Mouse (Mus musculus): ENCODE data around the gene Hist1h3g. TPM values are rescaled to one million over a fixed set of nuclear protein-coding genes. Genes with fewer than 3 reads are reported as not detected.

Hist1h3g gene
- total and polyA plus RNA-seq, 3 experiments = 5.2 to 441 TPM; not detected in 1

- DNase-seq (ENCODE audit: low read depth, low spot score) = peak; percentile 91
- H3K9me3 ChIP-seq (replicated peaks; ENCODE audit: insufficient read depth, low read length) = no peaks in the 10 kb centered on the region
- no peaks in the 10 kb centered on the region for H3K79me2 ChIP-seq (ENCODE audit: control insufficient read depth, insufficient read depth, low read length, poor library complexity)
- H3K27me3 ChIP-seq (ENCODE audit: control insufficient read depth in 1 of 2, insufficient read depth in 2 of 2, low read length in 2 of 2) = no peaks in the 10 kb centered on the region
- peaks cover 0 to 22% of the 10 kb centered on the region in 2 experiments; a peak in 2 of 4 replicates for H3K36me3 ChIP-seq (ENCODE audit: control insufficient read depth in 1 of 2, insufficient read depth in 2 of 2, low read length in 2 of 2)
- H3K4me1 ChIP-seq (ENCODE audit: control insufficient read depth in 1 of 2, insufficient read depth in 2 of 2, low read length in 2 of 2) = peaks cover 6 to 7% of the 10 kb centered on the region in 2 experiments
- H3K9ac ChIP-seq (ENCODE audit: control insufficient read depth, low read depth, low read length, poor library complexity, severe bottlenecking) = no peak overlapping the region
- no peak for TF ChIP-seq TAL1 (IDR thresholded peaks at IDR 0.05; ENCODE audit: low read length)
- peak; percentile 35; the same call in 1 of the 2 replicates for TF ChIP-seq GATA1 (IDR thresholded peaks at IDR 0.05; ENCODE audit: low read depth, low read length)
- peak; percentile 100 for TF ChIP-seq TBP (IDR thresholded peaks at IDR 0.05; ENCODE audit: low read depth, low read length)
- TF ChIP-seq TCF12 (IDR thresholded peaks at IDR 0.05; ENCODE audit: low read depth, low read length) = no peak
- peak overlapping the region; percentile 36 to 40; a peak in 3 of 4 replicates for H3K4me3 ChIP-seq (ENCODE audit: control insufficient read depth in 1 of 2, insufficient read depth in 1 of 2, low read depth in 2 of 2, low read length in 2 of 2)
- no peak overlapping the region for H3K27ac ChIP-seq (ENCODE audit: control insufficient read depth, low read depth, low read length)
Observed at GRCm38 (mm10) chr13:23521703-23522102, 13.5 kb upstream of the Hist1h3g start.

DNA sequence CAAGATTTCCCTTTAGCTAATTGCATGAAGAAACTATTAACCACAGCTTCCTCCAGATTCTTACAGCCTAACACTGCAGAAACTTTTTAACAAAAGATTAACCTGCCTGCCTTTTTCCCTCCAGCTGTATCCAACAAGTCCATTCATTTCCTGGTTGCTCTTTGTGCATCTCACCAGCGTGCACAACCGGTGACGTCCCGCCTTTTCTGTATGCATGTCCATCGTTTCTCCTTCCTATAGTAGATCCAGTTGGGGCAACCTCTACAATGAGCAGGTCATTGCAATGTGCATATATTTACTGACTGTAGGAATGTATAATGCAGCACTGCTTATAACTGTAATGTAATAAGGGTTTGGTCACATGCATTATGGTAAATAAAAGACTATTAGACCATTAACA, 11.2 kb upstream of the Hist1h3g start:
- Histone ChIP-seq H3K79me2 (ENCODE audit: control insufficient read depth, insufficient read depth, low read length, poor library complexity) (no peaks in the 10 kb centered on the region), H3K4me1 (ENCODE audit: control insufficient read depth in 1 of 2, insufficient read depth in 2 of 2, low read length in 2 of 2) (peaks cover 6 to 13% of the 10 kb centered on the region in 2 experiments), H3K4me3 (ENCODE audit: control insufficient read depth in 1 of 2, insufficient read depth in 1 of 2, low read depth in 2 of 2, low read length in 2 of 2) (peak overlapping the region in 1 of 2 experiments; percentile 33; a peak in 3 of 4 replicates), H3K27me3 (ENCODE audit: control insufficient read depth in 1 of 2, insufficient read depth in 2 of 2, low read length in 2 of 2) (no peaks in the 10 kb centered on the region), H3K9ac (ENCODE audit: control insufficient read depth, low read depth, low read length, poor library complexity, severe bottlenecking) (no peak overlapping the region), H3K27ac (ENCODE audit: control insufficient read depth, low read depth, low read length) (no peak overlapping the region), H3K36me3 (ENCODE audit: control insufficient read depth in 1 of 2, insufficient read depth in 2 of 2, low read length in 2 of 2) (peaks cover 0 to 28% of the 10 kb centered on the region in 2 experiments; a peak in 2 of 4 replicates), H3K9me3 (replicated peaks; ENCODE audit: insufficient read depth, low read length) (no peaks in the 10 kb centered on the region)
- DNase-seq (ENCODE audit: low read depth, low spot score) = peak; percentile 57
- TF ChIP-seq ELF1 (IDR thresholded peaks at IDR 0.05; ENCODE audit: low read depth, low read length) = no peak
- TF ChIP-seq TCF12 (IDR thresholded peaks at IDR 0.05; ENCODE audit: low read depth, low read length) = no peak
- TF ChIP-seq ETS1 (IDR thresholded peaks at IDR 0.05; ENCODE audit: low read depth, low read length) = no peak
- TF ChIP-seq CHD1 (IDR thresholded peaks at IDR 0.05; ENCODE audit: low read depth, low read length) = no peak
- no peak for TF ChIP-seq JUND (IDR thresholded peaks at IDR 0.05; ENCODE audit: low read depth, low read length)

DNA sequence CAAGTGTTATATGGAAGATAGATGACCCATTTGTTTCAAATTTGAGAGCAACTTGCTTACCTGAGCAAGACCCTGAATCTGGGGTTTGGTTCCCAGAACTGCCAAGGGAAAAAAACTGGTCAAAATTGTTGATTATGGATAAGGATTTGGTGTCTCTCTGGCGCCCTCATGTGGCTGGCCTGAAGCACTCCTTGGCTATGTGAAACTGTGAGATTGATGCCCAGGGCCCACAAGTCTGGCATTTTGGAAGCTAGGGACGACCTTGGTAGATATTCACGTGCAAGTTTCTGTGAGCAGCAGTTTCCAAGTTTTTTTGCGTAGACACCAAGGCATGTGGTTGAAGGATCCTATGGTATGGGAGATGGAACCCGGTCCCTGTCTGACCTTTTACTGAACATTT, 10.6 kb upstream of the Hist1h3g start:
- Histone ChIP-seq H3K27me3 (ENCODE audit: control insufficient read depth in 1 of 2, insufficient read depth in 2 of 2, low read length in 2 of 2) (no peaks in the 10 kb centered on the region), H3K36me3 (ENCODE audit: control insufficient read depth in 1 of 2, insufficient read depth in 2 of 2, low read length in 2 of 2) (peaks cover 0 to 28% of the 10 kb centered on the region in 2 experiments; a peak in 2 of 4 replicates), H3K4me3 (ENCODE audit: control insufficient read depth in 1 of 2, insufficient read depth in 1 of 2, low read depth in 2 of 2, low read length in 2 of 2) (peak overlapping the region; percentile 24 to 49), H3K9me3 (replicated peaks; ENCODE audit: insufficient read depth, low read length) (no peaks in the 10 kb centered on the region), H3K4me1 (ENCODE audit: control insufficient read depth in 1 of 2, insufficient read depth in 2 of 2, low read length in 2 of 2) (peaks cover 6 to 13% of the 10 kb centered on the region in 2 experiments), H3K79me2 (ENCODE audit: control insufficient read depth, insufficient read depth, low read length, poor library complexity) (no peaks in the 10 kb centered on the region), H3K9ac (ENCODE audit: control insufficient read depth, low read depth, low read length, poor library complexity, severe bottlenecking) (peak overlapping the region; percentile 39), H3K27ac (ENCODE audit: control insufficient read depth, low read depth, low read length) (no peak overlapping the region)
- peak; percentile 94 for DNase-seq (ENCODE audit: low read depth, low spot score)
- TF ChIP-seq ETS1 (IDR thresholded peaks at IDR 0.05; ENCODE audit: low read depth, low read length) (no peak), RAD21 (IDR thresholded peaks at IDR 0.05; ENCODE audit: low read depth, low read length) (no peak), TBP (IDR thresholded peaks at IDR 0.05; ENCODE audit: low read depth, low read length) (peak; percentile 73), CTCF (IDR thresholded peaks at IDR 0.05 in 2 of 3, conservative IDR thresholded peaks at IDR 0.05 in 1 of 3; ENCODE audit: control insufficient read depth in 1 of 3, insufficient read depth in 1 of 3, low read depth in 2 of 3, low read length in 3 of 3, poor library complexity in 1 of 3, severe bottlenecking in 1 of 3) (peak in 2 of 3 experiments; percentile 88 to 93; a peak in 4 of 6 replicates), GATA1 (IDR thresholded peaks at IDR 0.05; ENCODE audit: low read depth, low read length) (peak; percentile 66), MEF2A (IDR thresholded peaks at IDR 0.05; ENCODE audit: extremely low read depth, insufficient replicate concordance, low read depth, low read length, poor library complexity, severe bottlenecking) (no peak)

Measured in MEL (cell line).